Mouse (Mus musculus) heart, adult 2 months (tissue): ENCODE data around the gene Nxph4.

Experiments used
- CTCF ChIP-seq: fragments of 200-600 bp; IDR thresholded peaks from 2 replicates; pipeline ENCODE4 v1.8.1; 2022; ENCODE audit warnings: antibody characterized with exemption, mild to moderate bottlenecking, moderate library complexity
- EP300 ChIP-seq: fragments of 200-500 bp; IDR thresholded peaks from 2 replicates; pipeline ENCODE4 v1.6.1; 2011; ENCODE audit warnings: low read depth, low read length, control low read depth; ENCODE audit not compliant: insufficient read depth
- POLR2A ChIP-seq: fragments of 200-500 bp; IDR thresholded peaks from 2 replicates; pipeline ENCODE4 v1.6.1; 2011; ENCODE audit warnings: mild to moderate bottlenecking, low read depth, low read length, control low read depth; ENCODE audit not compliant: insufficient read depth

DNA sequence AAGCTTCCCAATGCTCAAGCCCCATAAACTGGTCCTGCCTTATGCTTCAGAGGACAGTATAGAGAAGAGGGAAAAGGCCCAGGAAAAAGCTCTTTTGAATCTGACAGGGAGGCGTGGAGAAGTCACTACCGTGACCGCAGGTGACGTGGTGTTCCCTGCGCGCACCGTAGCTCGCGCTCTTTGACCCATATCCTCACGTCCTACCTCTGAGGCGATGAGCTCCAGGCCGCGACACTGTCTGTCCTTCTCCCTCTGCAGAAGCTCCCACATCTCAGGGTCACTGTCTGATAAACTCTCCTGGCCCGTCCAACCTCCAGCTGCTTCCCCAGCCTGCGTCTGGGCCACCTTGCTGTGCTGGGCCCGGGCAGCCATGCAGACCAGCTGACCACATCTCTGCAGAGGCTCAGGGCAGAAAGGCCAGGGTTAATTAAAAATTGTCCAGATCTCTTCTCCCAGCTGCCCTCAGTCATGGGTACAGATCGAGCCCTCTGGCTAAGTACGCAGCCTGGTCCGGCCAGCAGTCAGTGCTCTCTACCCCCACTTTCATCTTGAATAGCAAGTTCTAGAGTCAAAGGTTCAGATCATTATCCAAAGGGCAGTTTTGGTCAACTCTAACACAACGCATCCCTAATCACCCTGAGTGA lies 13.5 kb downstream of the Nxph4 start:
- TF ChIP-seq CTCF (no peak), POLR2A (no peak), EP300 (no peak)
